Mouse (Mus musculus) neural tube, embryonic 12.5 days (tissue): ENCODE results near the gene Pde4dip. TPM values are rescaled to one million over a fixed set of nuclear protein-coding genes. Genes with fewer than 3 reads are reported as not detected.

Experiments used
- ATAC-seq: fragments of 200-750 bp; cut with Nextera tagmentation; 2 replicates; pipeline ENCODE4 v1.8.0; 2017; ENCODE audit warnings: low read depth, mild to moderate bottlenecking, moderate TSS enrichment, moderate library complexity; ENCODE audit not compliant: low FRiP score
- H3K27ac ChIP-seq: fragments of 300-500 bp; sonication (generic); 2 replicates; pipeline ENCODE4 v1.5.1; 2016
- H3K27me3 ChIP-seq: fragments of 300-500 bp; sonication (generic); replicated peaks from 2 replicates; pipeline ENCODE4 v1.6.1; 2016; ENCODE audit warnings: mild to moderate bottlenecking
- H3K36me3 ChIP-seq: fragments of 300-500 bp; sonication (generic); 2 replicates; pipeline ENCODE4 v1.6.1; 2016; ENCODE audit warnings: mild to moderate bottlenecking
- H3K4me1 ChIP-seq: fragments of 300-500 bp; sonication (generic); 2 replicates; pipeline ENCODE4 v1.6.1; 2016
- H3K4me2 ChIP-seq: fragments of 300-500 bp; sonication (generic); replicated peaks from 2 replicates; pipeline ENCODE4 v1.6.1; 2016; ENCODE audit warnings: mild to moderate bottlenecking
- H3K4me3 ChIP-seq: fragments of 300-500 bp; sonication (generic); 2 replicates; pipeline ENCODE4 v1.5.1; 2016
- H3K9ac ChIP-seq: fragments of 300-500 bp; sonication (generic); 2 replicates; pipeline ENCODE4 v1.6.1; 2016; ENCODE audit warnings: mild to moderate bottlenecking
- H3K9me3 ChIP-seq: fragments of 300-500 bp; sonication (generic); 2 replicates; pipeline ENCODE4 v1.6.1; 2016; ENCODE audit warnings: mild to moderate bottlenecking
- WGBS: fragments of 180-500 bp; shearing (Covaris S2); methylation state at CpG from one replicate; pipeline ENCODE4 v1.1.7; 2016; 5-methylcytosine and 5-hydroxymethylcytosine counted together
- polyA plus RNA-seq: library from polyadenylated mRNA; unstranded; fragments of >200 nt; fragmentation: Nextera tagmentation; extraction: Ambion mirVana; gene quantifications from 2 replicates; pipeline ENCODE4 v1.2.1, GENCODE M21; 2016

Pde4dip gene
- polyA plus RNA-seq: 51.1 and 60.1 TPM in 2 replicates

- H3K27ac ChIP-seq: no peak within 1 kb of the TSS
- 2% methylated on average over 44 of the region's 44 CpGs for WGBS
- H3K4me2 ChIP-seq: peak within 1 kb of the TSS; percentile 93
- H3K4me1 ChIP-seq: peaks cover 4% of the 10 kb centered on the region; the same call in 1 of the 2 replicates
- ATAC-seq: peak; percentile 81
- H3K9me3 ChIP-seq: no peaks in the 10 kb centered on the region
- H3K27me3 ChIP-seq: peaks cover 11% of the 10 kb centered on the region
- peak within 1 kb of the TSS; percentile 73 for H3K9ac ChIP-seq
- no peaks in the 10 kb centered on the region for H3K36me3 ChIP-seq
- peak within 1 kb of the TSS; percentile 52 for H3K4me3 ChIP-seq
These were observed at the start of gene Pde4dip for GRCm38 (mm10) chr3:97888168-97888901. Pde4dip (minus strand) TSS chr3:97888707.

- no peak overlapping the region for H3K9ac ChIP-seq
These were observed 49.4 kb upstream of the Pde4dip start for GRCm38 (mm10) chr3:97937945-97938266.

DNA sequence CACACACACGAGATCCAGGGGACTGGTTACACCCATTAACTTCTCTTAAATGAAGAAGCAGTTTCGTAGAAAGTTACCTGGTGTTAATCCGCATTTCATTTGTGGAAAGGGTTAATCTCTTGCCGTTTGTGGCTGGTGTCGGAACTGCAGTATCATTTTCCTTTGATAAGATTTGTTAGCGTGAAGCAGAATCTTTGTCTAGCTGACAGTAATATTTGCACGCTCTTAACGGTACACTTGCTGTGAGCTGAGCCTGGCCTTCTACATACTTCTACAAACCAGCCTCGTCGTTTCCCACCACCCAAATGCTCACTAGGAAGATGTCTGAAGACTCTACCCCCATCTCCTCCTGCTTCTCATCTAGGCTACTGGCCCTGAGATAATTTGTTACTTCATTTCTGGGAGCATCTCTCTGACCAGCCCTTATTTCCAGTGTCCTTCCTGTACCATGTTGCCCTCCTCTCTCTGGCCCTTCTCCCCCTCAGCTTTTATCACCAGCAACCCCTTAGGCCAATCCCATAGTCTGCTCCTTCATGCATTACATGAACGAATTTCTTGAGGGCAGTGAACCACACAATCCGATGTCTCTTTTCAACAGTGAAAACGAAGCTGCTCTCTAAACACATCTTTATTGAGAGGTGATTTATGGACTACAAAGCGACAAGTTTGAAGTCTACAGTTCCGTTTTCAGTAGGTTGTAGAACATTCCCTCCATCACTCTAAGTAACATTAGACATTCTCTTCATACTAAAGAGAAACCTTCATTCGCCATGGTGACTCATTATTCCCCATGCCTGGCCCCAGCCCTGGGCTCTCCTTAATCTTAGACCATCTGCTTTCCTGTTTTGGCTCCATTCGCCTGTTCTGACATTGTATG is 48.8 kb upstream of the Pde4dip start:
- H3K4me1 ChIP-seq: peaks cover 47% of the 10 kb centered on the region
- ATAC-seq: peak; percentile 26; the same call in 1 of the 2 replicates

More at GRCm38 (mm10) chr3:97937945-97938266, 49.4 kb upstream of the Pde4dip start:
- 29% methylated on average over 6 of the region's 6 CpGs for WGBS
- Histone ChIP-seq H3K4me3 (no peak overlapping the region), H3K36me3 (no peaks in the 10 kb centered on the region), H3K4me2 (no peak overlapping the region), H3K27ac (no peak overlapping the region), H3K4me1 (peaks cover 50% of the 10 kb centered on the region), H3K9me3 (no peaks in the 10 kb centered on the region), H3K27me3 (no peaks in the 10 kb centered on the region)
- ATAC-seq: no peak

GRCm38 (mm10) chr3:97934331-97935300 is 46.1 kb upstream of the Pde4dip start:
- H3K36me3 ChIP-seq: no peaks in the 10 kb centered on the region
- 85% methylated on average over 6 of the region's 6 CpGs for WGBS
- no peak overlapping the region for H3K4me2 ChIP-seq
- H3K9ac ChIP-seq: no peak overlapping the region
- H3K9me3 ChIP-seq: no peaks in the 10 kb centered on the region
- H3K27me3 ChIP-seq: no peaks in the 10 kb centered on the region
- H3K4me1 ChIP-seq: peaks cover 31% of the 10 kb centered on the region
- H3K27ac ChIP-seq: no peak overlapping the region
- ATAC-seq: no peak
- H3K4me3 ChIP-seq: no peak overlapping the region

More for the DNA sequence above, 48.8 kb upstream of the Pde4dip start:
- H3K27me3 ChIP-seq: no peaks in the 10 kb centered on the region
- H3K27ac ChIP-seq: no peak overlapping the region
- H3K4me2 ChIP-seq: 0 out of 2 replicates have a peak overlapping the region, but pooled peaks have one; percentile 12
- H3K4me3 ChIP-seq: no peak overlapping the region
- H3K9me3 ChIP-seq: no peaks in the 10 kb centered on the region
- H3K9ac ChIP-seq: no peak overlapping the region
- WGBS: 32% methylated on average over 17 of the region's 17 CpGs
- no peaks in the 10 kb centered on the region for H3K36me3 ChIP-seq

GRCm38 (mm10) chr3:97933811-97934210 is 45.3 kb upstream of the Pde4dip start:
- peaks cover 23% of the 10 kb centered on the region for H3K4me1 ChIP-seq
- no peaks in the 10 kb centered on the region for H3K36me3 ChIP-seq
- H3K4me3 ChIP-seq: no peak overlapping the region
- H3K9me3 ChIP-seq: no peaks in the 10 kb centered on the region
- ATAC-seq: no peak
- H3K27ac ChIP-seq: no peak overlapping the region
- no peaks in the 10 kb centered on the region for H3K27me3 ChIP-seq
- no peak overlapping the region for H3K4me2 ChIP-seq
- 88% methylated on average over 5 of the region's 5 CpGs for WGBS
- H3K9ac ChIP-seq: no peak overlapping the region

DNA sequence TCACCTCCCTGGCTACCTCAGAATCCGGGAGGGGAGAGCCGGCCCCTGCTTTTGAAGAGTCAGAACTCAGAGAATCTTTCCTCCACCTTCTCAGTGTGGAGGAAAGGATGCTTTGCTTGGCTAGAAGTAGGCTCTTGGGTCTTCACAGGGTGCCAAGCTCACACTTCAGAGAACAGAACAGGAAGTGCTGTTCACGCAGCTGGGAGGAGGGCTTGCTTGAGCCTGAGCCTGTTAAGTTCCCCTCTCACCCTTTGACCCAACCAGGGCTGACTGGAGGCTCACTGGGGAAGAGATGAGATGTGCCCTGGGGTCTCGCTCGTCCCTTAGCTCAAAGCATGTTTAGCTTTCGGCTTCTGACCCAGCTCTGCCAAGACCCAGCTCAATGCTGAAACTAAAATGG is 44.7 kb upstream of the Pde4dip start:
- no peaks in the 10 kb centered on the region for H3K27me3 ChIP-seq
- no peak for ATAC-seq
- 42% methylated on average over 6 of the region's 6 CpGs for WGBS
- H3K9ac ChIP-seq: 0 out of 2 replicates have a peak overlapping the region, but pooled peaks have one; percentile 13
- no peak overlapping the region for H3K4me2 ChIP-seq
- H3K36me3 ChIP-seq: no peaks in the 10 kb centered on the region
- no peak overlapping the region for H3K27ac ChIP-seq
- peaks cover 21% of the 10 kb centered on the region for H3K4me1 ChIP-seq
- no peaks in the 10 kb centered on the region for H3K9me3 ChIP-seq
- no peak overlapping the region for H3K4me3 ChIP-seq

DNA sequence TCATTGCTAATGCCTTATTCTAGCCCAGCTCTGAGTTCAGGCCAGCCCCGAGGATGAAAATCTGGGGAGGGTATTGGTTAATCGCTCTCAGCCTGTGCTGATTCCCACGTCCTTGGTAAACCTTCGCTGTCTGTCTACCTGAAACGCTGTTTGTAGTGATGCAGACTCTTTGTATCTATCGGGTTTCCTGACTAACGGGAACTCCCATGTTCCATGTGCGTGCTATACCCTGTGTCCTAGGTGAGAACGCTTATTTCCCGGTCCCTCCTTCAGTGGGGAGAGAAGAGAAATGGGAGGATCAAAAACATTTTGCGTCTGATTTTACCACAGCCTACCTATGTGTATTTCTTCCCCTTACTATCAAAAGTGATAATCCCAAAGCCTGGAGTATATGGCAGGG is 44.3 kb upstream of the Pde4dip start:
- Histone ChIP-seq H3K27me3 (no peaks in the 10 kb centered on the region), H3K9ac (no peak overlapping the region), H3K36me3 (no peaks in the 10 kb centered on the region), H3K4me3 (no peak overlapping the region), H3K4me2 (no peak overlapping the region), H3K4me1 (peaks cover 19% of the 10 kb centered on the region), H3K9me3 (no peaks in the 10 kb centered on the region), H3K27ac (no peak overlapping the region)
- WGBS: 45% methylated on average over 11 of the region's 11 CpGs
- ATAC-seq: no peak

DNA sequence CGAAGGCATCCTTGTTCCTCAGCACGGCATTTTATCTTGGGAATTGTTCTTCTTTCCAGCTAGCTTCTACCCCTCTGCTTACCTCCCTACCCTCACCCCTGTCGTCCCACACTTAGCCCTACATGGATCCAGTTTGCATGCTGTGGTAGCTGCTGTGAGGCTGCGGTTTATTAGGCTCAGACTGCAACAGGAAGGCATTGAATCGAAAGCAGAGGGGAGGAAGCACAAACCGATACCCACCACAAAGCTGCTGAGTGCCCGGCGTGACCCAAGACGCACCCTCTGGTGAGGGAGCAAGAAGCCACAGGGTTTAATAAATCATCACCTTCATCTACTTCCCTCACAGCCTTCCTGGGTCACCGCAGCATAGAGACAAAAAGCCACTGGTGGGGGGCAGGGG is 43.6 kb upstream of the Pde4dip start:
- no peak overlapping the region for H3K27ac ChIP-seq
- no peaks in the 10 kb centered on the region for H3K27me3 ChIP-seq
- no peak for ATAC-seq
- peaks cover 12% of the 10 kb centered on the region for H3K4me1 ChIP-seq
- no peak overlapping the region for H3K4me3 ChIP-seq
- no peaks in the 10 kb centered on the region for H3K9me3 ChIP-seq
- no peaks in the 10 kb centered on the region for H3K36me3 ChIP-seq
- H3K4me2 ChIP-seq: peak overlapping the region; percentile 30
- H3K9ac ChIP-seq: no peak overlapping the region
- 6% methylated on average over 10 of the region's 10 CpGs for WGBS

DNA sequence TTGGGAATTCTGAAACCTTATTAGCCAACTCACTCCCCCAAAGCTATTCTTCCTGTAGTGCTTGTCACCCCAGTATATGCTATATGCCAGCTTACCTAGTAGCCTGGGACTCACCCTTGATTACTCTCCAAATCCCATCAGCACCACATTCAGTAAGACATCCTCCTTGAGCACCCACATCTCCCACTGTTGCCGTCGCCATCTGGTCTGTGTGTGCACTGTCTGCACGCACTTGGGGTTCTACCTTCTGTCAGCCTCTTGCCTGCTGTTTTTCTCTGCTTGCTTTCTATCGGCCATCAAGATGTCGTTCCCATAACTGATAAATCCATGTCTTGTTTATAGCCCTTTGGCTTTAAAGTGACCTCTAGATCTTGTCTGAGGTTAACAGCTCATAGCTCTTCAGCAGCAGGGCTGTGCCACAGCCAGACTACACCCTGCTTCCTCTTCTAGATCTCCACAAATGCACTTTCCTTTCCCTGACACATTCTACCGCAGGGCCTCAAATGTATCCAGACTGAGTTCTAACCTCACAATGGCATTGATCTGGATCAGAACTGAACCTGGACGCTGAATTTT is 42.9 kb upstream of the Pde4dip start:
- Histone ChIP-seq H3K4me2 (no peak overlapping the region), H3K9ac (no peak overlapping the region), H3K27me3 (no peaks in the 10 kb centered on the region), H3K9me3 (no peaks in the 10 kb centered on the region), H3K4me3 (no peak overlapping the region), H3K27ac (no peak overlapping the region), H3K4me1 (peaks cover 8% of the 10 kb centered on the region), H3K36me3 (no peaks in the 10 kb centered on the region)
- 73% methylated on average over 7 of the region's 7 CpGs for WGBS
- no peak for ATAC-seq

DNA sequence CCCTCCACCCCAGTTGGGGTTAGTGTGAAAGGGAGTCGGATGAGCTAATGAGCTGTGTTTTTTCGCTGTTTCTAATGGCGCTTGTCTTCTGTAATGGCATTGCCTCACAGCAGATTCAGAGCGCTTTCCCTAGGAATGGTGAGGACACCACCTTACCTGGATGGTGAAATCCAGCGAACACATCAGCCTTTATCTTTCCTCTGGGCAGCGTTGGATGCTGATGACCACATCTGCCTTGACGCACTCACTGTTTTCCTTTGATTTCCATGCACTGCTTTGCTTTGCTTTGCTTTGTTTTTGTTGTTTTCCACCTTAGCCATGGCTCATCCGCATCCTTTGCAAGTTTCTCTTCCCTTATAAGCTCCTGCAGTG is 42.3 kb upstream of the Pde4dip start:
- ATAC-seq: no peak
- H3K9ac ChIP-seq: no peak overlapping the region
- peaks cover 8% of the 10 kb centered on the region for H3K4me1 ChIP-seq
- H3K27me3 ChIP-seq: no peaks in the 10 kb centered on the region
- H3K4me3 ChIP-seq: no peak overlapping the region
- no peak overlapping the region for H3K27ac ChIP-seq
- no peaks in the 10 kb centered on the region for H3K36me3 ChIP-seq
- WGBS: 81% methylated on average over 8 of the region's 8 CpGs
- H3K9me3 ChIP-seq: no peaks in the 10 kb centered on the region
- H3K4me2 ChIP-seq: no peak overlapping the region

DNA sequence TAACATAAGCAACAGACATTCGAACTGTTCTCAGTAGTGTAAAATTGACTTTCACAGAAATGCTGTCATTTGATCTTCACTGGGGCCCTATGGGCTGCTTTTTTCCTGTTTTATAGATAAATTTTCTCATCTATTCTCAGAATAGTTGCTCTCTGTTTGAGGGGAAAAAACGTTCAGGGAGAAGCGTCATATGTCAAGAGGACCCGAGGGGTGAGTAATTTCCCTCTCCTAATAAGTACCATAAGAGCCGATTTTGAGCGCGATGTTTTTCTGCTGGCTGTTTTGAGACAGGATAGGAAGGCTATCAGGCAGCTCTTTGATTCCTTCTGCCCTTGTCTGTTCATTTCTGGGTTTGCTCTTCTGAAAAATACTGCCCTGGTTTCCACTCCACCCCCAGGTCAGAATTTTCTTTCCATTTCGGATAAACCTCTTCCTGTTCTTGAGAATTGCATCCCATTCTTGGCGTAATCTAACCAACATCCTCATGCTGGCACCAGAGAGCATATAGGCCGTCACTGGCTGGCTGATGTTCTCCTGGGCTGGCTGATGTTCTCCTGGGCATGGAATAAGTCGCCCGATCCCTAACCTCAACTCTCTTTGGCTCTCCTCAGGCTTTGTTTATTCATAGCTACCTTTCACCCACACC is 41.8 kb upstream of the Pde4dip start:
- H3K27ac ChIP-seq: no peak overlapping the region
- H3K9me3 ChIP-seq: no peaks in the 10 kb centered on the region
- WGBS: 69% methylated on average over 12 of the region's 12 CpGs
- peaks cover 8% of the 10 kb centered on the region for H3K4me1 ChIP-seq
- H3K4me3 ChIP-seq: no peak overlapping the region
- H3K4me2 ChIP-seq: no peak overlapping the region
- H3K36me3 ChIP-seq: no peaks in the 10 kb centered on the region
- no peaks in the 10 kb centered on the region for H3K27me3 ChIP-seq
- H3K9ac ChIP-seq: no peak overlapping the region
- no peak for ATAC-seq
